Mouse (Mus musculus): ENCODE results near the gene Cgref1.

Cgref1 gene

GRCm38 (mm10) chr5:30950451-30950850, 5.1 kb upstream of the Cgref1 start:
- DNase-seq (ENCODE audit: low spot score in 2 of 2), result peak in 1 of 2 experiments; percentile 34

GRCm38 (mm10) chr5:30949654-30950326, 4.4 kb upstream of the Cgref1 start:
- DNase-seq (ENCODE audit: low spot score in 2 of 2), result peak; percentile 92

GRCm38 (mm10) chr5:30948620-30949019, 3.2 kb upstream of the Cgref1 start:
- no peak for DNase-seq (ENCODE audit: low spot score in 2 of 2)

GRCm38 (mm10) chr5:30944344-30944743, 1.0 kb downstream of the Cgref1 start:
- no peak for DNase-seq (ENCODE audit: low spot score in 2 of 2)

- DNase-seq (ENCODE audit: low spot score in 2 of 2), result no peak
These were observed 2.4 kb downstream of the Cgref1 start for GRCm38 (mm10) chr5:30943004-30943403.

GRCm38 (mm10) chr5:30934725-30935461, 10.5 kb downstream of the Cgref1 start:
- DNase-seq (ENCODE audit: low spot score in 2 of 2), result no peak

GRCm38 (mm10) chr5:30933705-30934104, 11.7 kb downstream of the Cgref1 start:
- DNase-seq (ENCODE audit: low spot score in 2 of 2), result no peak

GRCm38 (mm10) chr5:30931378-30931777, 14.0 kb downstream of the Cgref1 start:
- no peak for DNase-seq (ENCODE audit: low spot score in 2 of 2)

- no peak for DNase-seq (ENCODE audit: low spot score in 2 of 2)
These were observed 14.5 kb downstream of the Cgref1 start for GRCm38 (mm10) chr5:30930846-30931245.

- peak in 1 of 2 experiments; percentile 70 for DNase-seq (ENCODE audit: low spot score in 2 of 2)
These were observed 15.3 kb downstream of the Cgref1 start for GRCm38 (mm10) chr5:30930121-30930520.

- no peak for DNase-seq (ENCODE audit: low spot score in 2 of 2)
These were observed 17.4 kb downstream of the Cgref1 start for GRCm38 (mm10) chr5:30927945-30928529.

- DNase-seq (ENCODE audit: low spot score in 2 of 2), result no peak
These were observed 19.3 kb downstream of the Cgref1 start for GRCm38 (mm10) chr5:30926073-30926472.

GRCm38 (mm10) chr5:30925217-30925616, 20.2 kb downstream of the Cgref1 start:
- DNase-seq (ENCODE audit: low spot score in 2 of 2), result no peak

GRCm38 (mm10) chr5:30924614-30925013, 20.8 kb downstream of the Cgref1 start:
- no peak for DNase-seq (ENCODE audit: low spot score in 2 of 2)

- no peak for DNase-seq (ENCODE audit: low spot score in 2 of 2)
These were observed 22.3 kb downstream of the Cgref1 start for GRCm38 (mm10) chr5:30923119-30923518.

- no peak for DNase-seq (ENCODE audit: low spot score in 2 of 2)
These were observed 22.8 kb downstream of the Cgref1 start for GRCm38 (mm10) chr5:30922581-30923041.

- DNase-seq (ENCODE audit: low spot score in 2 of 2), result peak; percentile 89 to 90
These were observed 23.9 kb downstream of the Cgref1 start, which contains the start of gene Khk for GRCm38 (mm10) chr5:30921256-30922033. Gene Khk, plus strand, starts transcription at chr5:30921431.

- peak in 1 of 2 experiments; percentile 43 for DNase-seq (ENCODE audit: low spot score in 2 of 2)
These were observed 24.8 kb downstream of the Cgref1 start for GRCm38 (mm10) chr5:30920621-30921020.

- DNase-seq (ENCODE audit: low spot score in 2 of 2), result no peak
These were observed 25.4 kb downstream of the Cgref1 start for GRCm38 (mm10) chr5:30919831-30920614.

GRCm38 (mm10) chr5:30918691-30919090, 26.7 kb downstream of the Cgref1 start:
- no peak for DNase-seq (ENCODE audit: low spot score in 2 of 2)

All from heart, adult 9 months (tissue).